Mouse (Mus musculus) CH12.LX (cell line): ENCODE measurements around the gene Kdm1a.

Source experiments
- CTCF ChIP-seq, 2 experiments: IDR thresholded peaks in 1 of 2; conservative IDR thresholded peaks in 1 of 2; 2 replicates each; pipeline ENCODE4 v1.5.1; 2011 to 2012; ENCODE audit warnings: low read depth in 2 of 2, low read length in 2 of 2, improper control_type of control experiment in 1 of 2, inconsistent platforms in 1 of 2, mild to moderate bottlenecking in 1 of 2, moderate library complexity in 1 of 2
- EP300 ChIP-seq: IDR thresholded peaks from 2 replicates; pipeline ENCODE4 v1.6.1; 2011; ENCODE audit warnings: low read length, improper control_type of control experiment
- GABPA ChIP-seq: IDR thresholded peaks from 2 replicates; pipeline ENCODE4 v1.6.1; 2012; ENCODE audit warnings: low read depth, low read length, improper control_type of control experiment, inconsistent platforms; ENCODE audit not compliant: insufficient replicate concordance
- KAT2A ChIP-seq: IDR thresholded peaks from 2 replicates; pipeline ENCODE4 v1.6.1; 2012; ENCODE audit warnings: low read length, improper control_type of control experiment, inconsistent platforms; ENCODE audit not compliant: insufficient replicate concordance
- MEF2A ChIP-seq: IDR thresholded peaks from 2 replicates; pipeline ENCODE4 v1.6.1; 2014; ENCODE audit warnings: low read depth, mild to moderate bottlenecking, inconsistent platforms, low read length, improper control_type of control experiment, borderline replicate concordance
- NELFE ChIP-seq: IDR thresholded peaks from 2 replicates; pipeline ENCODE4 v1.6.1; 2011; ENCODE audit warnings: low read depth, low read length, improper control_type of control experiment
- POLR2AphosphoS2 ChIP-seq: IDR thresholded peaks from 2 replicates; pipeline ENCODE4 v1.6.1; 2011; ENCODE audit warnings: low read depth, low read length, improper control_type of control experiment
- RAD21 ChIP-seq: IDR thresholded peaks from 2 replicates; pipeline ENCODE4 v1.6.1; 2011; ENCODE audit warnings: low read depth, mild to moderate bottlenecking, low read length, improper control_type of control experiment, moderate library complexity
- ZMIZ1 ChIP-seq: IDR thresholded peaks from 2 replicates; pipeline ENCODE4 v1.6.1; 2012; ENCODE audit warnings: low read depth, mild to moderate bottlenecking, inconsistent platforms, low read length, improper control_type of control experiment

- TF ChIP-seq RAD21 (no peak), GABPA (no peak), EP300 (no peak), CTCF (conservative IDR thresholded peaks at IDR 0.05 in 1 of 2, IDR thresholded peaks at IDR 0.05 in 1 of 2; ENCODE audit: low read depth in 2 of 2, low read length in 2 of 2) (no peak), ZMIZ1 (no peak), NELFE (no peak), KAT2A (no peak), POLR2AphosphoS2 (no peak), MEF2A (no peak)
Observed at GRCm38 (mm10) chr4:136638890-136639289, 36.4 kb upstream of the Kdm1a start.
